Mouse (Mus musculus): ENCODE measurements around the gene Nkrf. TPM values are rescaled to one million over a fixed set of nuclear protein-coding genes. Genes with fewer than 3 reads are reported as not detected.
A peak's percentile ranks its signal among the peaks of the same experiment; 100 is the strongest.
"Not testable (repeated sequence)": the region's sequence is repeated elsewhere in the genome, so short reads cannot be mapped to it uniquely, and the experiment has no call there.

Gene Nkrf
- 1 to 10 TPM; 2.3 to 2.6 TPM for total RNA-seq (2021)
- long read RNA-seq, experiment 1 = 0 reads
- long read RNA-seq, experiment 2 = 0 reads

GRCm38 (mm10) chrX:36902321-36903114 is at the start of gene Nkrf:
TSS of gene Nkrf (minus strand) at chrX:36902899.
- no peak for DNase-seq
- intact Hi-C loops (cut with DNase I) = loop anchor here (5.0 to 10.0 kb wide), 2 partner anchors 60 to 138 kb away; no protein-coding TSS in a partner anchor

DNA sequence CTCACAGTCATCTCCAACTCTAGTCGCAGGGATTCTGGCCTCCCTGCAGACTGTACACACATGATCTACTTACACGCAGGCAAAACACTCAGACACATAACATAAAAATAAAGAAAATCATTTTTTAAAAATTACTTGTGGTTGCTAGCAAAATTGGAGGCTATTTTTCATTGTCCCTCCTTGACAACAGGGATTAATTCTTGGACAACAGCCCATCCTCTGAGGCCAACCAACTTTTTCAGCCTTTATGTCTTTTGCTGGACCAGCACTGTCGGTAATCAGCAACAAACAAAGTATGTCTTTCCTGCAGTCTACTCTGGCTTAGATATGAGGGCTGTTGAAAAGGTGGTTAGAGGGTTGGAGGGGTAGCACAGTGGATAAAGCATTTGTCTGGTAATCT is 38.4 kb upstream of the Nkrf start:
- intact Hi-C loops (cut with DNase I) = no loop called here
- no peak for DNase-seq

- peak; percentile 14 to 36 for DNase-seq
- intact Hi-C loops (cut with DNase I) = no loop called here
Measured at GRCm38 (mm10) chrX:36939806-36940413, 37.2 kb upstream of the Nkrf start.

- intact Hi-C loops (cut with DNase I) = no loop called here
Measured at GRCm38 (mm10) chrX:36935326-36935966, 32.7 kb upstream of the Nkrf start.

GRCm38 (mm10) chrX:36930574-36930973 is 27.9 kb upstream of the Nkrf start:
- no peak for DNase-seq
- intact Hi-C loops (cut with DNase I) = no loop called here

More at GRCm38 (mm10) chrX:36935326-36935966, 32.7 kb upstream of the Nkrf start:
- DNase-seq = no peak

DNA sequence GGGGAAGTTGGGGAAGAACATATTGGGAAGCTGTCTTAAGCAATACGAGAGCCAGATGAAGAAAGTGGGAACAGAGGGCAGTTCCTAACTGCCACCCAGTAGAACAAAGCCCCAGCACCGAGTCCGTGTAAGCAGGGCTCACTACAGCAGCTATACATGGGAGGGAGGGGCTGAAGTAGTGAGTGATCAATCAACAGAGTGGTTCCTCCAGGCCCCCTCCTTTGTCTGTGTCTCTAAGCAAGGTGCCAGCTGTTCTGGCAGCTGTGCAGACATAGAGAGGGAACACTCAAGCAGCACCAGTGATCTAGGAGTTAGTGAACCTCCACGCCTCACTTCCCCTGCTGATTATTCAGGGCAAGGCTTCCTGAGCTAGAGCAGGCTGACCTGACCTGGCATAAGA is 27.0 kb upstream of the Nkrf start:
- intact Hi-C loops (cut with DNase I) = loop anchor here (5.0 kb wide), 1 partner anchor 48 kb away; no protein-coding TSS in a partner anchor
- DNase-seq = no peak

- intact Hi-C loops (cut with DNase I) = loop anchor here (5.0 kb wide), 1 partner anchor 49 kb away; no protein-coding TSS in a partner anchor
- no peak for DNase-seq
Measured at GRCm38 (mm10) chrX:36928791-36929190, 26.1 kb upstream of the Nkrf start.

- intact Hi-C loops (cut with DNase I) = no loop called here
- DNase-seq = no peak
Measured at GRCm38 (mm10) chrX:36921346-36921745, 18.6 kb upstream of the Nkrf start.

GRCm38 (mm10) chrX:36917749-36918148 is 15.1 kb upstream of the Nkrf start:
- intact Hi-C loops (cut with DNase I) = no loop called here
- no peak for DNase-seq

GRCm38 (mm10) chrX:36911343-36911742 is 8.6 kb upstream of the Nkrf start:
- peak in 1 of 2 experiments; percentile 21 for DNase-seq
- intact Hi-C loops (cut with DNase I) = loop anchor here (5.0 kb wide), 1 partner anchor 79 kb away; no protein-coding TSS in a partner anchor

- intact Hi-C loops (cut with DNase I) = loop anchor here (10.0 kb wide), 1 partner anchor 142 kb away; no protein-coding TSS in a partner anchor
- no peak for DNase-seq
Measured at GRCm38 (mm10) chrX:36906539-36906938, 3.8 kb upstream of the Nkrf start.

DNA sequence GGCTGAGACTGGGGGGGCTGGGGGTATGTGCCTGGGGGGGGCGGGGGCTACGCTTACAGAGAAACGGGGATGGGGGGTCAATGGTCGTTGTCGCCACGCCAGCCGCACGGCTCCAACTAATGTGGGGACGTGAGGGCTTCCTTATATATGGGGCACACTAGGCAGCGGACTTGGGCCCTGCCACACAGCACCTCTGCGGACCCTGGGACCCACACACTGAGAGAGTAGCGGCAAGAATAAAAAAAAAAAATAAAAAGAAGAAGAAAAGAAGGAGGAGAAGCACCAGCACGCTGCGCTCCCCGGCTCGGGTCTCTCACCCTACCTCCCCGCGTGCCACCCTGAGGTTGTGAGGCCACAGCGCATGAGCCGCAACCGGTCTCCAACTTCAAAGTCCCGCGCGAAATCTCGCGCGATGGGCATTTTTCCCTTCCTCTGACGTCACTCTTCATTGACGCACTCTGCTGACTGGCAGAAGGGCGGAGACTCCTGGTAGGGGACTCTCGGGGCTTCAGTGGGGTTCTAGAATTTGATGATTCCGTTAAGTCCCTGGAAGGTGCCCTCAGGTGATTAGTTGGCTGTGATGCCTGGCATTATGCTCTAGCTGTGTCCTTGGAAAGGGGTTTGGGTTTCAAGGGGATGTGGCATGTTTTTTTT is 543 bp upstream of the Nkrf start:
- intact Hi-C loops (cut with DNase I) = loop anchor here (5.0 to 10.0 kb wide), 2 partner anchors 61 to 138 kb away; no protein-coding TSS in a partner anchor

DNA sequence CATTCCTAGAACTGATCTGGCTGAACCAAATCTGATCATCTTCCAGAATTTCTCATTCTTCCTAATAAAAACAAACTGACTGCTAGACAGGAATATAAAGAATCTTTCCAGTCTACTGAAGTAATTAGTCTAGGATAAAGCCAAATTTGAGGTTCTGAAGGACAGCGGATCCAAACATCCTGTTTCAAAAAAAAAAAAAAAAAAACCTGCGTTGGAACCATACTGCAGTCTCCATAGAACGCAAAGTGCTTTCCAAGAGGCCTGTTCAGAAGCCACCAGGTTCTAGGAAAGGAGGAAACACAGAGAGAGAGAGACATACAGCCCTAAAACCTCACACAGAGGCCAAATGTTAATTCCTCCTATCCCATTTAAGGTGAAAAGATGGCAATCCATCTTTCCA is 1.0 kb downstream of the Nkrf start:
- intact Hi-C loops (cut with DNase I) = loop anchor here (5.0 to 10.0 kb wide), 2 partner anchors 59 to 137 kb away; no protein-coding TSS in a partner anchor

More for the DNA sequence above, 543 bp upstream of the Nkrf start:
- peak; percentile 89 to 91 for DNase-seq

GRCm38 (mm10) chrX:36898931-36899330 is 3.8 kb downstream of the Nkrf start:
- DNase-seq; intact Hi-C loops (cut with DNase I): not testable (repeated sequence)

More for the DNA sequence above, 1.0 kb downstream of the Nkrf start:
- no peak for DNase-seq

- intact Hi-C loops (cut with DNase I) = no loop called here
- DNase-seq = no peak
Measured at GRCm38 (mm10) chrX:36884719-36885118, 18.0 kb downstream of the Nkrf start.

- intact Hi-C loops (cut with DNase I) = no loop called here
- DNase-seq = no peak
Measured at GRCm38 (mm10) chrX:36874704-36875128, 28.0 kb downstream of the Nkrf start.

DNA sequence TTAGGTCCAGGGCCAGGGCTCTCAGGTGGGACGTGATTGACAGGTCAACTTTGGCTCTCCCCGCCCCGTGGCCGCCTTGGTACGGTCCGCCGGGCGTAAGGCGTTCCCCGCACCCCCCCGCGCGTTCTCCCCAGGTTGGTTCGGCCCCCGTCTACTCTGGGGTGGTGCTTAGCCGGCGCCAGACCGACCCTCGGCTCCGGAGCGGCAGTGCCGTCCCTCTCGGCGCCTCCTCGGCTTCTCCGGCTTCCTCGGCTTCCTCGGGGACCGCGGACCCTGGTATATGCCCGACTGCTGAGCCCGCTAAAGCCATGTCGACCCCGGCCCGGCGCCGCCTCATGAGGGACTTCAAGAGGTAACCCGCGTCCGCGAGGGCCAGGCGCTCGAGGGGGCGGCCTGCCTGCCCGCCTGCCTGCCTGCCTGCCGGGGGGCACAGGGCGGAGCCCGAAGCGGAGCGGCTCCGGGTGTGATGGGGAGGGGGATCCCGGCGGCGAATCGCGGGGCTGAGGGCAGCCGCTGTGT is 28.5 kb downstream of the Nkrf start:
- peak; percentile 78 to 86 for DNase-seq
- intact Hi-C loops (cut with DNase I) = no loop called here

DNA sequence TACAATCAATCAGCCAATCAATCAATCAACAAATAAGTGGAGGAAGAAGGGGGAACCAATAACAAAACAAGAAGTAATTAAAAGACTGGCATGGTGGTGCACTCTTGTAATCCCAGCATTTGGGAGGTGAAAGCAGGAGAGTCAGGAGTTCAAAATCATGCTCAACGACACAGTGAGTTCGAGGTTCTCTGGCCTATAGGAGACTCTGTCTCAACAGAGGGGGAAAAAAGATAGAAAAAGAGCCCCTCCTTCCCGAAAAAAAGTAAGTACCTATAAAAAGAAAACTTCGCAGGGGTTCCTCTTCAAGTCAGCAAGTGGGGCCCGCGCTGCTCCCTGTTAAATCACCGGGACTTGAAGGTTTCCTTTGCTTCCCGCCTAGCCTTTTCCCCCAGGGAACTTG is 28.9 kb downstream of the Nkrf start, which contains the start of the genes Ube2a and C330007P06Rik:
Gene Ube2a (plus strand): TSS at position 136 of the 400 bp plus-strand sequence.
Gene C330007P06Rik (minus strand): TSS at position 347 of the 400 bp plus-strand sequence.
- intact Hi-C loops (cut with DNase I) = no loop called here
- DNase-seq = no peak

- intact Hi-C loops (cut with DNase I) = no loop called here
Measured at GRCm38 (mm10) chrX:36870372-36870771, 32.3 kb downstream of the Nkrf start.

More at GRCm38 (mm10) chrX:36870372-36870771, 32.3 kb downstream of the Nkrf start:
- DNase-seq = no peak
